Mouse (Mus musculus): Measurements from ENCODE around the gene Mctp2. TPM values are rescaled to one million over a fixed set of nuclear protein-coding genes. Genes with fewer than 3 reads are reported as not detected.
A peak's percentile ranks its signal among the peaks of the same experiment; 100 is the strongest.

The Mctp2 gene
- total and polyA plus RNA-seq, 2 experiments from 2014 or later, result 0.35 to 1.1 TPM

DNA sequence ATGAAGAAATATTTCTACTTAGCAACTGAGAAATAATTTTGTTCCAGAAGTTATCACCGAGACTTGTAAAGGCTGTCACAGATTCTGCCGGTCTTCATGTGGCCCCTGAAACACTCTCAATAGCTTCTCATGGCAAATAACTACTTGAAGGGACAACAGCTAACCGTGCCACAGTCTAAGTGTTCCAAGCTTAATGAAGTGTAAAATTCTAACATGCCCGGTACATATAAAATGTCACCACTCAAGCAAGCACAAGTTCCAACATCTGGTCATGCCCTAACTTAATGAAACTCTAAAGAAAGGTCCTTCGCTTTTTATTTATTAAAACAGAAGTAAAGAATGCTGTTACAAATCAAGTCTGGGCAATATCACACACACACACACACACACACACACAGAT lies 82.8 kb downstream of the Mctp2 start:
- H3K9ac ChIP-seq (replicated peaks; ENCODE audit: low read length), result no peak overlapping the region
- no peaks in the 10 kb centered on the region for H3K36me3 ChIP-seq (ENCODE audit: insufficient read depth, low read length)
- H3K4me1 ChIP-seq (ENCODE audit: insufficient read depth, low read length), result no peaks in the 10 kb centered on the region
- ATAC-seq (no peak), DNase-seq (ENCODE audit: low spot score) (no peak)
- WGBS, result 56% methylated on average over 5 of the region's 5 CpGs
- no peak overlapping the region for H3K27ac ChIP-seq
- H3K4me2 ChIP-seq (ENCODE audit: low read depth, low read length), result no peak overlapping the region
- no peak for TF ChIP-seq CTCF (IDR thresholded peaks at IDR 0.05; ENCODE audit: low read depth)
- no peaks in the 10 kb centered on the region for H3K27me3 ChIP-seq (ENCODE audit: insufficient read depth, low read length)
- H3K9me3 ChIP-seq (ENCODE audit: low read length), result no peaks in the 10 kb centered on the region
- H3K4me3 ChIP-seq (ENCODE audit: low read length), result no peak overlapping the region

DNA sequence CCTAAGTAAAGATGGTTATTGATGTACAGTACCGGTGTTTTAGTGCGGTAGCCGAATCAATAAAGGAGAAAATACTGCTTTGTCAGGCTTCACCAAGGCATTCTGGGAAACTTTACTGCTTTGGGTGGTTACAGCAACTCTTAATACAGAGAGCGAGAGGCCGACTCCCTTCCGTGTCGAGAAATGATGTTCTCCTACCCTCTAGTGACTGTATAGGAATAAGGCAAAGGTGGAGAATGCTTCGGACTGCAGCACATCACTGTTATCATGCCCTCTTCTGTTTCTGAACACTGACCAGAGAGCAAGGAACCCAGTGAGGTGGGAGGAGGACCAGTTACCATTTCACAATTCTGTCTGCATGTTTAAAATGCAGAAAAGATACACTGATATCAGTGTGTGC lies 83.9 kb downstream of the Mctp2 start:
- no peak overlapping the region for H3K27ac ChIP-seq
- peak; percentile 34 for DNase-seq (ENCODE audit: low spot score)
- no peak overlapping the region for H3K4me3 ChIP-seq (ENCODE audit: low read length)
- no peaks in the 10 kb centered on the region for H3K4me1 ChIP-seq (ENCODE audit: insufficient read depth, low read length)
- ATAC-seq, result no peak
- H3K36me3 ChIP-seq (ENCODE audit: insufficient read depth, low read length), result no peaks in the 10 kb centered on the region
- no peak overlapping the region for H3K9ac ChIP-seq (replicated peaks; ENCODE audit: low read length)
- TF ChIP-seq CTCF (IDR thresholded peaks at IDR 0.05; ENCODE audit: low read depth), result peak; percentile 37; the same call in 1 of the 2 replicates
- H3K27me3 ChIP-seq (ENCODE audit: insufficient read depth, low read length), result no peaks in the 10 kb centered on the region
- WGBS, result 71% methylated on average over 8 of the region's 8 CpGs
- no peaks in the 10 kb centered on the region for H3K9me3 ChIP-seq (ENCODE audit: low read length)
- no peak overlapping the region for H3K4me2 ChIP-seq (ENCODE audit: low read depth, low read length)

DNA sequence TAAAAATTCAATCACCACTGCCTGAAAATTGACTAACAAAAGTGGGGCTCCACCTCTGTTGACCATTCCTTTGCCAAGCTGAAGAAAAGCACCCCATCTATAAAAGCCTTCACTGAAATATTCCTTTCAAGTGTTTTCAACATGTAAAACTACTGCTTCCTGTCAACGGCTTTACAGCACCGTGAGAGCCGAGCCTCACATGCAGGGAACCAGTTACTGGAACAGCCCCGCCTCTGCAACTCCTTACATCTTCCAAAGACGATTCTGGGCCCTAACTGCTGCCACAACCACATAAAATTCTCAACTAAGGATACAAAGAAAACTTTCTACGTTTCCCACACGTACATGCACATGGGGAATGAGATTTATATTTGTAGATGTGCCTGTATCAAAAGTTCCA lies 88.4 kb downstream of the Mctp2 start:
- H3K9me3 ChIP-seq (ENCODE audit: low read length), result no peaks in the 10 kb centered on the region
- no peaks in the 10 kb centered on the region for H3K36me3 ChIP-seq (ENCODE audit: insufficient read depth, low read length)
- no peak overlapping the region for H3K4me2 ChIP-seq (ENCODE audit: low read depth, low read length)
- 69% methylated on average over 7 of the region's 7 CpGs for WGBS
- H3K27ac ChIP-seq, result no peak overlapping the region
- no peaks in the 10 kb centered on the region for H3K27me3 ChIP-seq (ENCODE audit: insufficient read depth, low read length)
- DNase-seq (ENCODE audit: low spot score) (no peak), ATAC-seq (no peak)
- H3K4me1 ChIP-seq (ENCODE audit: insufficient read depth, low read length), result no peaks in the 10 kb centered on the region
- no peak for TF ChIP-seq CTCF (IDR thresholded peaks at IDR 0.05; ENCODE audit: low read depth)
- no peak overlapping the region for H3K9ac ChIP-seq (replicated peaks; ENCODE audit: low read length)
- H3K4me3 ChIP-seq (ENCODE audit: low read length), result no peak overlapping the region

DNA sequence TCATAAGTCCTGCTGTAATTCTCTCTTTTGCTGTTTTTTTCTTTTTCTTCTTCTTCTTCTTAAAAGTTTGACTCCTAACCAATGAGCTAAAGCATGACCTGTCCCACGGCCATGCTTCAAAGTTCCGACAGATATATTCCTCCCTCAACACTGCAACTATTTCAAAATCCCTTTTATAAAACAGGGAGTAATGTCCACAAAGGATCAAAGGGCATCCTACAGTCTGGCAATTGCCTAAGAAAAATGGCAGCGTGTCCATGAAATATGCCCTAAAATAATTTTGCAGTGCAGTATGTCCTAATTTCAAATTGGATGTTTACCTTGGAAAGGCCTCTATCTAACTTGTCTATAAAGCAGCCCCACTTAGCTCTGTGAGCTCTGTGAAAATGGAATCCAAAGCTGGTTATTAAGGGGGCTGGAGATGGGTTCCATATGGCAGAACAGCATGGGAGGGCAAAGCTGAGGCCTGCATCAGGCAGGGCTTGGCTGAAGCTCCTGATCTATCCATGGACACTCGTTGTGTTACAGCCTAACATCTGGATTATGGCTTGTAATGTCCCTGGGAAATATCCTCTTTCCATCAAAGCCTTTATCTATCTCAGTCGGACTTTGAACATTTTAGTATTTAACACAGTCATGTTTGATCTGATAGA lies 90.7 kb downstream of the Mctp2 start:
- Histone ChIP-seq H3K4me1 (ENCODE audit: insufficient read depth, low read length) (no peaks in the 10 kb centered on the region), H3K4me2 (ENCODE audit: low read depth, low read length) (no peak overlapping the region), H3K9me3 (ENCODE audit: low read length) (no peaks in the 10 kb centered on the region), H3K27ac (no peak overlapping the region), H3K27me3 (ENCODE audit: insufficient read depth, low read length) (no peaks in the 10 kb centered on the region), H3K4me3 (ENCODE audit: low read length) (no peak overlapping the region), H3K9ac (replicated peaks; ENCODE audit: low read length) (no peak overlapping the region), H3K36me3 (ENCODE audit: insufficient read depth, low read length) (no peaks in the 10 kb centered on the region)
- no peak for DNase-seq (ENCODE audit: low spot score)
- 87% methylated on average over 5 of the region's 5 CpGs for WGBS
- ATAC-seq, result no peak
- no peak for TF ChIP-seq CTCF (IDR thresholded peaks at IDR 0.05; ENCODE audit: low read depth)

DNA sequence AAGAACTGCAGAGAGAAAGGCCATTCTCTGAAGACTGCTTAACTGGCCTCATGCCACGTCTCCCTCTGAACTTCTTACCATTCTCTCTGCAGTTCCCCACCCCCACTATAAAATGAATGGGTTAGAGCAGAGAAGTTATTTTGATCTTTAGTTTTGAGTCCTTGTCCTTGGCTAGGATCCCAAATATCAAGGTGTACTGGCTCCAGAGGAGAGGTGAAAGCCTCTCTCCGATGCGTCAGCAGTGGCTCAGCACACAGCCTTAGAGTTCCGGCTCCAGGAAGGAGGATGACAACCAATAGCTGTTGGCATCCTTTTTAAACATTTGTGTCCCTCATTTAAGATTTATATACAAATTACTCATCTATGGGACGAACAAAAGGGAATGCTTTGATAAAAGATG lies 96.2 kb downstream of the Mctp2 start:
- Histone ChIP-seq H3K9ac (replicated peaks; ENCODE audit: low read length) (no peak overlapping the region), H3K4me1 (ENCODE audit: insufficient read depth, low read length) (no peaks in the 10 kb centered on the region), H3K4me3 (ENCODE audit: low read length) (no peak overlapping the region), H3K27me3 (ENCODE audit: insufficient read depth, low read length) (no peaks in the 10 kb centered on the region), H3K36me3 (ENCODE audit: insufficient read depth, low read length) (no peaks in the 10 kb centered on the region), H3K27ac (no peak overlapping the region), H3K4me2 (ENCODE audit: low read depth, low read length) (no peak overlapping the region), H3K9me3 (ENCODE audit: low read length) (no peaks in the 10 kb centered on the region)
- WGBS, result 92% methylated on average over 5 of the region's 5 CpGs
- DNase-seq (ENCODE audit: low spot score), result no peak
- TF ChIP-seq CTCF (IDR thresholded peaks at IDR 0.05; ENCODE audit: low read depth), result no peak
- no peak for ATAC-seq

DNA sequence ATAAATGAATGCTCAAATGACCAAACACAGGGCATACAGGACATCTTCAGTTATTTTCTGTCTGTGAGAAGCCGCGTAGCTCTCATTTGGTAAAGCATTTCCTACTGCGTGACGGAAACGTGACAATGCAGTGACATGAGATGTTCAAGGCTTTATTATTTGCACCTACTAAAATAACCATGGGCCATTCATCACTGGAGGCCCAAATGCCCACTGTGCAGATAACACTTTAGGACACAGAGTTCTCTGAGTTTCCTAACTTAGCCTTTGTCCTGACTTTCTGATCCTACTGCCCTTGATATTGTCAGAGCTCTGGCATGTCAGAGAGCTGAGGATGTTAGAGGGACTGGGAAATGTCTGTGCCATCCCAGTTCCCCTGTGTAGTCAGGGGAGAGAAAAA lies 97.1 kb downstream of the Mctp2 start:
- H3K27me3 ChIP-seq (ENCODE audit: insufficient read depth, low read length), result no peaks in the 10 kb centered on the region
- no peak overlapping the region for H3K9ac ChIP-seq (replicated peaks; ENCODE audit: low read length)

DNA sequence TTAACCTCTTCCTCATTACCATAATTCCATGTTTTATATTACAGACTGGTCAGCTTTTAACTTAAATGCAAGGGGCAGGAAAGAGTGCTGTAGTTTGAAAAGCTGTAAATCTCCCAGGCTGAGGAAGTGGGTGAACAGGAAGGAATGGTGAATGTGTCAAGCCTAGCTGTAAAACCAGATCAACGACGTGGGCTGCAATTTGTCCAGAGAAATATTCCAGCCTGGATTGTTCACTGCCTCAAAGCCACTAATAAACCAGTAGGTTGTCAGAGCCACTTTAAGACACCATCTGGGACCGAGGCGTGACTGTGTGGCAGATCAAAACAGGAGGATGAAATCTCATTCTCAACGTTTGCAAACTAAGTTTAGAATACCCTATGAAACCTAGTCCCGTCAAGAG lies 99.6 kb downstream of the Mctp2 start:
- H3K27me3 ChIP-seq (ENCODE audit: insufficient read depth, low read length), result no peaks in the 10 kb centered on the region
- WGBS, result 70% methylated on average over 6 of the region's 6 CpGs
- no peak for TF ChIP-seq CTCF (IDR thresholded peaks at IDR 0.05; ENCODE audit: low read depth)
- H3K4me3 ChIP-seq (ENCODE audit: low read length), result no peak overlapping the region
- no peak overlapping the region for H3K27ac ChIP-seq
- H3K36me3 ChIP-seq (ENCODE audit: insufficient read depth, low read length), result no peaks in the 10 kb centered on the region
- H3K4me2 ChIP-seq (ENCODE audit: low read depth, low read length), result no peak overlapping the region
- no peaks in the 10 kb centered on the region for H3K9me3 ChIP-seq (ENCODE audit: low read length)
- H3K9ac ChIP-seq (replicated peaks; ENCODE audit: low read length), result no peak overlapping the region
- H3K4me1 ChIP-seq (ENCODE audit: insufficient read depth, low read length), result 0 out of 2 replicates have a peak, but pooled peaks cover 3% of the 10 kb centered on the region
- ATAC-seq (no peak), DNase-seq (ENCODE audit: low spot score) (no peak)

More for the DNA sequence above, 97.1 kb downstream of the Mctp2 start:
- Histone ChIP-seq H3K9me3 (ENCODE audit: low read length) (no peaks in the 10 kb centered on the region), H3K4me1 (ENCODE audit: insufficient read depth, low read length) (no peaks in the 10 kb centered on the region), H3K4me2 (ENCODE audit: low read depth, low read length) (no peak overlapping the region), H3K4me3 (ENCODE audit: low read length) (no peak overlapping the region), H3K36me3 (ENCODE audit: insufficient read depth, low read length) (no peaks in the 10 kb centered on the region), H3K27ac (no peak overlapping the region)
- TF ChIP-seq CTCF (IDR thresholded peaks at IDR 0.05; ENCODE audit: low read depth), result no peak
- DNase-seq (ENCODE audit: low spot score) (no peak), ATAC-seq (no peak)
- WGBS, result 84% methylated on average over 5 of the region's 5 CpGs
